8 mouse cellular contexts compared by ENCODE assay signal in the genomic region with DNA sequence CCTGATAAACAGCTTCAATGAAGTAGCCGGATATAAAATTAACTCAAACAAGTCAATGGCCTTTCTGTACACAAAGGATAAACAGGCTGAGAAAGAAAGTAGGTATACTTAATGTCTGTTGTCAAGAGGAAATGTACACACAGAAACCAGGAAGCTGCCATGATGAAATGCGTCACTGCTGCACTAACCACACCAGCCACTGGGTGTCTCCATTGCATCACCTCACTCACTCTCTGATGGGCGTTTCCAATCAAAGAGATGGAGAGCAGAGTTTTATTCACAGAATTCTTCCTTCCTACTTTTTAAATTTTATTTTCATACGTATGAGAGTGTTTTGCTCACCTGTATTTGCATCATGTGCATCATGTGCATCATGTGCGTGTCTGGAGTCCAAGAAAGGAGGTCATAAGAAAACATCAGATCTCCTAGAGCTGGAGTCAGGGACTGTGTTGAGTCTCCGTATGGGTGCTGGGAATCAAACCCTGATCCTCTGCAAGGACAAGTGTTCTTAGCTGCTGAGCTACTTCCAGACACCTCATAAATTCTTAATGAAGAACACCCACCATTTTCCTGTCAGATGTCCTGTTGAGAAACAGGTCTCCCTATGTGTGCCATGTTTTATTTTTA. TPM values are rescaled to one million over a fixed set of nuclear protein-coding genes. Genes with fewer than 3 reads are reported as not detected.
DNase-seq lines count a peak whose midpoint lies in the region; ATAC-seq and TF ChIP-seq lines count a peak whose summit lies in the region.

No protein-coding gene starts in this region.

- DNase-seq in 416B (ENCODE audit: low read depth) = peak; percentile 84
- DNase-seq in ZHBTc4 (ENCODE audit: low read depth, low spot score) = peak; percentile 76
- peak; percentile 77 to 85 for DNase-seq in cerebellum, postnatal 36 days
- peak; percentile 60 to 65 for DNase-seq in gastrocnemius, adult 8-10 months (ENCODE audit: low spot score in 2 of 2)
- peak; percentile 84 for DNase-seq in kidney, adult 9 months
- DNase-seq in midbrain, postnatal 0 days (ENCODE audit: low spot score) = peak; percentile 70
- peak; percentile 86 for DNase-seq in stomach, postnatal 0 days (ENCODE audit: low spot score)

- H3K4me3 ChIP-seq in limb, embryonic 13.5 days = no peak overlapping the region
- no peak overlapping the region for H3K4me3 ChIP-seq in midbrain, postnatal 0 days (ENCODE audit: low read depth, low read length)
- H3K4me3 ChIP-seq in stomach, postnatal 0 days (ENCODE audit: low read depth, low read length) = no peak overlapping the region

- 33% methylated on average over 6 of the region's 6 CpGs for WGBS in limb, embryonic 13.5 days
- WGBS in midbrain, postnatal 0 days = 38% methylated on average over 6 of the region's 6 CpGs
- 27% methylated on average over 6 of the region's 6 CpGs for WGBS in stomach, postnatal 0 days

- no peaks in the 10 kb centered on the region for H3K9me3 ChIP-seq in limb, embryonic 13.5 days
- no peaks in the 10 kb centered on the region for H3K9me3 ChIP-seq in midbrain, postnatal 0 days (ENCODE audit: low read length)
- H3K9me3 ChIP-seq in stomach, postnatal 0 days (ENCODE audit: control insufficient read depth, low read length) = no peaks in the 10 kb centered on the region

- H3K36me3 ChIP-seq in limb, embryonic 13.5 days = no peaks in the 10 kb centered on the region
- no peaks in the 10 kb centered on the region for H3K36me3 ChIP-seq in midbrain, postnatal 0 days (ENCODE audit: insufficient read depth, low read length)
- H3K36me3 ChIP-seq in stomach, postnatal 0 days (ENCODE audit: control insufficient read depth, insufficient read depth, low read length) = no peaks in the 10 kb centered on the region

- ATAC-seq in limb, embryonic 13.5 days (ENCODE audit: low FRiP score, low read depth) = 0 out of 2 replicates have a peak, but pooled peaks have one; percentile 24
- ATAC-seq in midbrain, postnatal 0 days (ENCODE audit: low FRiP score) = no peak
- ATAC-seq in stomach, postnatal 0 days (ENCODE audit: low FRiP score, low TSS enrichment) = peak; percentile 82

- no peaks in the 10 kb centered on the region for H3K27me3 ChIP-seq in limb, embryonic 13.5 days
- no peaks in the 10 kb centered on the region for H3K27me3 ChIP-seq in midbrain, postnatal 0 days (ENCODE audit: insufficient read depth, low read length)
- H3K27me3 ChIP-seq in stomach, postnatal 0 days (ENCODE audit: control insufficient read depth, insufficient read depth, low read length) = no peaks in the 10 kb centered on the region

- H3K9ac ChIP-seq in limb, embryonic 13.5 days = no peak overlapping the region
- no peak overlapping the region for H3K9ac ChIP-seq in midbrain, postnatal 0 days (replicated peaks; ENCODE audit: low read length, poor library complexity, severe bottlenecking)
- H3K9ac ChIP-seq in stomach, postnatal 0 days (ENCODE audit: low read length) = no peak overlapping the region

- H3K4me1 ChIP-seq in limb, embryonic 13.5 days = no peaks in the 10 kb centered on the region
- no peaks in the 10 kb centered on the region for H3K4me1 ChIP-seq in midbrain, postnatal 0 days (ENCODE audit: insufficient read depth, low read length)
- no peaks in the 10 kb centered on the region for H3K4me1 ChIP-seq in stomach, postnatal 0 days (replicated peaks; ENCODE audit: control insufficient read depth, insufficient read depth)

- peak; percentile 83 for TF ChIP-seq CTCF in midbrain, postnatal 0 days (IDR thresholded peaks at IDR 0.05)
- peak; percentile 97 for TF ChIP-seq CTCF in stomach, postnatal 0 days (IDR thresholded peaks at IDR 0.05; ENCODE audit: low read depth)

- H3K27ac ChIP-seq in limb, embryonic 13.5 days = no peak overlapping the region
- H3K27ac ChIP-seq in midbrain, postnatal 0 days (ENCODE audit: low read depth, low read length) = no peak overlapping the region
- no peak overlapping the region for H3K27ac ChIP-seq in stomach, postnatal 0 days (replicated peaks)

- H3K4me2 ChIP-seq in limb, embryonic 13.5 days (replicated peaks) = no peak overlapping the region
- H3K4me2 ChIP-seq in midbrain, postnatal 0 days (ENCODE audit: low read depth, low read length, poor library complexity, severe bottlenecking) = no peak overlapping the region
- H3K4me2 ChIP-seq in stomach, postnatal 0 days (replicated peaks; ENCODE audit: low read depth) = no peak overlapping the region

- no peak for TF ChIP-seq EP300 in stomach, postnatal 0 days (optimal IDR thresholded peaks at IDR 0.05)

RNA-seq across cellular contexts. Expression of a gene that starts 16.0 kb away (rescaled TPM):
- 10 to 100 TPM; 47.3 to 56.0 (median 51.9) TPM for total RNA-seq in gastrocnemius, adult 8-10 months (2022)
- polyA plus RNA-seq in limb, embryonic 13.5 days (2015; fragmentation: Nextera tagmentation; extraction: Ambion mirVana) = 29.5 and 30.2 TPM in 2 replicates
- total RNA-seq in midbrain, postnatal 0 days (2014; rRNA removed) = 15.8 and 28.5 TPM in 2 replicates
- 25.9 and 26.6 TPM in 2 replicates for polyA plus RNA-seq in midbrain, postnatal 0 days (2015; fragmentation: Nextera tagmentation; extraction: Ambion mirVana)
- polyA plus RNA-seq in stomach, postnatal 0 days (2015; fragmentation: Nextera tagmentation; extraction: Ambion mirVana) = 24.3 and 25.8 TPM in 2 replicates
